Mouse (Mus musculus): Measurements from ENCODE around the gene Ppm1f. TPM values are rescaled to one million over a fixed set of nuclear protein-coding genes. Genes with fewer than 3 reads are reported as not detected.
A peak's percentile ranks its signal among the peaks of the same experiment; 100 is the strongest.

The Ppm1f gene
- polyA plus RNA-seq, 1 experiment = 26.5 TPM

DNA sequence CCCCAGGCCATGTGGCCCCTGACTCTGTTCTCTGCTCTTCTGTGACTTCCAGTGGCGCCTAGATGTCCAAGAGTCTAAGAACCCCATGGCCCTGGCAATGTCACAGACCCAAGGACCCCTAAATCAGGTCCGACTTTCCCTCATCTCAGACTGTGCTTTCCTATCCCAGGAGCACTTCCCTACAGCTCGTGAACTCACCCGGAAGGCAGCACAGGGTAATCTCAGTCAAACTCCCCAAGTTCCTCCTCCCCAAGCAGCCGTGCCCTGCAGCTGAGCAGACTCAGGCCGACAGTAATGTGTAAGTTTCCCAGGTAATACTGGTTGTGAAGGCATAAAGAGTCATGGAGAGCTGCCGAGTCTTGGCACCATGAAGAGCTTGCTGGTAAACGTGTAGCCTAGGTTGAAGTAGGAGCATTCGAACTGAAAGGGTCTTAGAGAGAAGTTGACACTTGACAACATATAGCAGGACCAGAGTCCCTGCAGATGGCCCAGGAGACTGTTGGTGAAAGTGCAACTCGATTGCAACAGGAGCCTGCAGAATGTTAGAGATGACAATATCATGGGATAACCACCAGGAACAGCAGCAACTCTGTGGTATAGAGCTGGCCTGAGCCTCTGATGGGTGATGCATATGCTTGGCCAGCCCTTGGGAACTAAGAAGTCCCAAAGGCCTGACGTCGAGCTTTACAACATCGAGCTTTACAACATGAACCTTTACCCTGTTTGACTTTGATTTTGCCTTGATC lies 39.4 kb upstream of the Ppm1f start:
- no peaks in the 10 kb centered on the region for H3K9me3 ChIP-seq (replicated peaks; ENCODE audit: control insufficient read depth, insufficient read depth, low read length, poor library complexity, severe bottlenecking)
- H3K27me3 ChIP-seq (ENCODE audit: control insufficient read depth, insufficient read depth, low read length, poor library complexity, severe bottlenecking) = no peaks in the 10 kb centered on the region
- TF ChIP-seq EP300 (IDR thresholded peaks at IDR 0.05; ENCODE audit: insufficient read depth, low read depth, low read length) = no peak
- no peak for TF ChIP-seq POLR2A (IDR thresholded peaks at IDR 0.05; ENCODE audit: insufficient read depth, low read length)
- TF ChIP-seq CTCF (IDR thresholded peaks at IDR 0.05; ENCODE audit: low read depth, low read length) = no peak
- no peak overlapping the region for H3K4me3 ChIP-seq (ENCODE audit: low read depth, low read length)
- no peaks in the 10 kb centered on the region for H3K36me3 ChIP-seq (ENCODE audit: control insufficient read depth, insufficient read depth, low read length, poor library complexity, severe bottlenecking)
- no peak overlapping the region for H3K9ac ChIP-seq (ENCODE audit: low read depth, poor library complexity, severe bottlenecking)
- no peaks in the 10 kb centered on the region for H3K4me1 ChIP-seq (ENCODE audit: control insufficient read depth, insufficient read depth, low read length)
- no peak overlapping the region for H3K27ac ChIP-seq (ENCODE audit: insufficient read depth, low read length)

DNA sequence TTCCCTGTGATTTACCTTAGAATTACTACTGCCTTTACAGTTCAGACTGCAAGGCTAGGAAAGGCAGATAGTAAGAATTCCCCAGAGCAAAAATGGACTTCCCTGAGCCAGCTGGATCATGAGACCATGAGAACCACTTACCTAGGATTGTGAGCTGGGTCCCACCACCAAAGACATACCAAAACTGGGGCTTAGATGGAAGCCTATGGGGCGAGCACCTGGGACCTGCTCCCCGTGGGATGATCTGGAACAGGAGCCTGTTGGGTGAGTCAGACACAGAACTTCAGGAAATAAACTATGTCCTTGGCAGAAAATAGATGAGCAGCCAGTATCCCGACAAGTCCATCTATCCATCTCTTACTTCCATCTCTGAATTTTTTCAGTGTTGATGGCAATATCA lies 34.0 kb upstream of the Ppm1f start:
- Histone ChIP-seq H3K9ac (ENCODE audit: low read depth, poor library complexity, severe bottlenecking) (no peak overlapping the region), H3K27me3 (ENCODE audit: control insufficient read depth, insufficient read depth, low read length, poor library complexity, severe bottlenecking) (no peaks in the 10 kb centered on the region), H3K36me3 (ENCODE audit: control insufficient read depth, insufficient read depth, low read length, poor library complexity, severe bottlenecking) (no peaks in the 10 kb centered on the region), H3K4me1 (ENCODE audit: control insufficient read depth, insufficient read depth, low read length) (peaks cover 7% of the 10 kb centered on the region), H3K4me3 (ENCODE audit: low read depth, low read length) (no peak overlapping the region), H3K9me3 (replicated peaks; ENCODE audit: control insufficient read depth, insufficient read depth, low read length, poor library complexity, severe bottlenecking) (no peaks in the 10 kb centered on the region), H3K27ac (ENCODE audit: insufficient read depth, low read length) (no peak overlapping the region)
- no peak for TF ChIP-seq EP300 (IDR thresholded peaks at IDR 0.05; ENCODE audit: insufficient read depth, low read depth, low read length)
- TF ChIP-seq CTCF (IDR thresholded peaks at IDR 0.05; ENCODE audit: low read depth, low read length) = no peak
- no peak for TF ChIP-seq POLR2A (IDR thresholded peaks at IDR 0.05; ENCODE audit: insufficient read depth, low read length)

DNA sequence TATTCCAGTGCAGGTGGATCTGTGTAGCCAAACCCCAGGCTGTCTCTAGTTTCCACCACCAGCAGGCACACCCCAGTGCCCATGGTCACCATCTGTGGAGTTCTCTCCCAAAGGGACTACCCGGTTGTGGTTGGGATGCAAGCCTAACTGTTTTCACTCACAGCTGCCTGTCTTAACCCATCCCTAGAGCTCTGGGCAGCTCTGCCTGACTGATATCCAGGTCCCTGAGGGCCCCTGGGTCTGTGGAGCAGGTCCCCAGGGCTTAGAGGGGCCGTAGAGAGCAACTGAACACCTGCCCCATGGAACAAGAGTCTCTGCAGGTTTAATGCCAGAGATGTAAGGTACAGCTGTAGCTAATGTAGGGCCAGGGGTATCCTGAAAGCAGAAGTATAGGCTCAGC lies 32.3 kb upstream of the Ppm1f start, which contains the start of gene Igll1:
TSS of gene Igll1 (minus strand) at position 8 of the 400 bp plus-strand sequence.
- Histone ChIP-seq H3K4me1 (ENCODE audit: control insufficient read depth, insufficient read depth, low read length) (peaks cover 7% of the 10 kb centered on the region), H3K9me3 (replicated peaks; ENCODE audit: control insufficient read depth, insufficient read depth, low read length, poor library complexity, severe bottlenecking) (no peaks in the 10 kb centered on the region), H3K9ac (ENCODE audit: low read depth, poor library complexity, severe bottlenecking) (no peak within 1 kb of the TSS), H3K4me3 (ENCODE audit: low read depth, low read length) (no peak within 1 kb of the TSS), H3K27ac (ENCODE audit: insufficient read depth, low read length) (peak within 1 kb of the TSS; percentile 95), H3K36me3 (ENCODE audit: control insufficient read depth, insufficient read depth, low read length, poor library complexity, severe bottlenecking) (no peaks in the 10 kb centered on the region), H3K27me3 (ENCODE audit: control insufficient read depth, insufficient read depth, low read length, poor library complexity, severe bottlenecking) (no peaks in the 10 kb centered on the region)
- no peak for TF ChIP-seq POLR2A (IDR thresholded peaks at IDR 0.05; ENCODE audit: insufficient read depth, low read length)
- no peak for TF ChIP-seq EP300 (IDR thresholded peaks at IDR 0.05; ENCODE audit: insufficient read depth, low read depth, low read length)
- TF ChIP-seq CTCF (IDR thresholded peaks at IDR 0.05; ENCODE audit: low read depth, low read length) = no peak

DNA sequence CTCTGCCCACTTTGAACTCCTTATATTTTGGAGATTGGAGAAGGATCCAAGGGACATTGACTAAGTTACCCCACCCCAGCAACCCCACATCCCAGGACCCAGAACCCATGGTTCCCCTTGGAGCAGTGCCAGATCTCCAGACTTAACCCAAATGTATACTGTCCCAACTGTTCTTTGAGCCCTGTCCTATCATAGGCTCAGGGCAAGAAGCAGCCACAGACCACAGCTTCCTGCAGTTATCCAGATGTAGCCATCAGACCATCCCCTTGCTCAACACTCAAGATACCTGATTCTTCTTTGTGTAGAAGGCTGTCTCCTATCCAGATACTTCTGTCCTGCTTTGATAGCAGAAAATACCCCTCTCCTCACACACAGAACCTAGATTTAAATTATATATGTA lies 31.1 kb upstream of the Ppm1f start:
- TF ChIP-seq POLR2A (IDR thresholded peaks at IDR 0.05; ENCODE audit: insufficient read depth, low read length) = no peak
- TF ChIP-seq EP300 (IDR thresholded peaks at IDR 0.05; ENCODE audit: insufficient read depth, low read depth, low read length) = no peak
- TF ChIP-seq CTCF (IDR thresholded peaks at IDR 0.05; ENCODE audit: low read depth, low read length) = no peak
- H3K27me3 ChIP-seq (ENCODE audit: control insufficient read depth, insufficient read depth, low read length, poor library complexity, severe bottlenecking) = no peaks in the 10 kb centered on the region
- H3K9me3 ChIP-seq (replicated peaks; ENCODE audit: control insufficient read depth, insufficient read depth, low read length, poor library complexity, severe bottlenecking) = no peaks in the 10 kb centered on the region
- H3K27ac ChIP-seq (ENCODE audit: insufficient read depth, low read length) = peak overlapping the region; percentile 95
- H3K4me3 ChIP-seq (ENCODE audit: low read depth, low read length) = no peak overlapping the region
- H3K9ac ChIP-seq (ENCODE audit: low read depth, poor library complexity, severe bottlenecking) = peak overlapping the region; percentile 42; the same call in 1 of the 2 replicates
- peaks cover 7% of the 10 kb centered on the region for H3K4me1 ChIP-seq (ENCODE audit: control insufficient read depth, insufficient read depth, low read length)
- H3K36me3 ChIP-seq (ENCODE audit: control insufficient read depth, insufficient read depth, low read length, poor library complexity, severe bottlenecking) = no peaks in the 10 kb centered on the region

DNA sequence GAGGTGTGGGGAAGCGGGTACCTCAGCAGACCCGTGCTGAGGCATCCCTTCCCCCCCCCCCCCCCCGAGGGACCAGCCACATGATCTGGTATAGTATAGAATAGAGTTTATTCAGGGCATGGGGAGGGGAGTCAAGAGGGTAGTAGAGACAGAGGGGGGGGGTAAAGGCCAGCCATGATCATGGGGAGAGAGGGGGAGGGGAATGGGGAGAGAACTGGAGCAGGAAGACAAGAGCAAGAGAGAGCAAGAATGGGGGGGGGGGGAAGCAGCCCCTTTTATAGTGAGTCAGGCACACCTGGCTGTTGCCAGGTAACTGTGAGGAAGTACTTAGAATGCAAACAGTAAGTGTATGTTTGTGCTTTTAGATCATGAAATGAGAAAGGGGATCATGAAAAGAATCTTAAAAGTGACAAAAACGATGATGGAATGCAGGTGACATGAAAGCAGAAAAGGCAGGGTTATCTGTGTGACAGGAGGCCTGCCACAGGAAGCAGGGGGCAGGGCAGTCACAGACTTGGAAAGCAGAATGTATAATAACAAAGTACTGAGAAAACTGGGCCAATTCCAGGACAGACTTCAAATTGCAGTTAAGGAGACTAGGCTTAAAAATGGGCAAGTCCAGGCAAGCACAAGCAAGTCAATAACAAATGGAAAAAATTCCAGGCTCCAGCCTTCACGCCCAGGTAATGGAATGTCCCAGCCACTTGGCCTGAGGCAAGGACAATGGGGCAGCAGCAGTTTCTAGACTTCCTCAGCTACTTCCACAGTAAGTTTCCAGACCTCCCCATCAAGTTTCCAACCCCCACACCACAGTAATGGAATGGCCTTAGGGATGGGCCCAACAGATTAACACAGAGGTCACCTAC lies 30.3 kb upstream of the Ppm1f start:
- H3K36me3 ChIP-seq (ENCODE audit: control insufficient read depth, insufficient read depth, low read length, poor library complexity, severe bottlenecking) = no peaks in the 10 kb centered on the region
- H3K4me3 ChIP-seq (ENCODE audit: low read depth, low read length) = no peak overlapping the region
- no peaks in the 10 kb centered on the region for H3K9me3 ChIP-seq (replicated peaks; ENCODE audit: control insufficient read depth, insufficient read depth, low read length, poor library complexity, severe bottlenecking)
- H3K27ac ChIP-seq (ENCODE audit: insufficient read depth, low read length) = peak overlapping the region; percentile 99
- TF ChIP-seq EP300 (IDR thresholded peaks at IDR 0.05; ENCODE audit: insufficient read depth, low read depth, low read length) = peak; percentile 100
- no peak for TF ChIP-seq CTCF (IDR thresholded peaks at IDR 0.05; ENCODE audit: low read depth, low read length)
- no peaks in the 10 kb centered on the region for H3K27me3 ChIP-seq (ENCODE audit: control insufficient read depth, insufficient read depth, low read length, poor library complexity, severe bottlenecking)
- peaks cover 7% of the 10 kb centered on the region for H3K4me1 ChIP-seq (ENCODE audit: control insufficient read depth, insufficient read depth, low read length)
- H3K9ac ChIP-seq (ENCODE audit: low read depth, poor library complexity, severe bottlenecking) = peak overlapping the region; percentile 42
